Mouse (Mus musculus): ENCODE data around the gene Fam217a.

Gene Fam217a

DNA sequence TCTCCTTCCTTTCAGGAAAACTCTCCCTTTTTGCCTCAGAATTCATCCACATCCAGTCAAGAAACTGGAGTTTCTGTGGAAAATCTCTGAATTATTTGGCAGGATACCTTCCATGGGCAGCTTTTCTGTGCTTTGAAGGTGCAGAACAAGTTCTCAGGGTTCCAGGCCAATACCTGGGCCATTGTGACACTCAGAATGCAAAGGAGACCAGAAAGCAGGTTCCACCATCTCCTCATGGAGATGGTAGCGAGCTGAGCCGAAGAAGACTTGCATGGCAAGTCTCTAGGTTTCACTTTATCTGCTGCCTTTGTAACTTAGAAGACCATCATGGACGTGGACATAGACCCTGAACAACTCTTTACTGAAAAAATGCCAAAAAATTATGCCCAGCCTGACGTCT lies at the start of gene Fam217a, which contains the start of gene 4933417A18Rik:
Gene Fam217a (minus strand): TSS at position 101 of the 400 bp plus-strand sequence.
Gene 4933417A18Rik (plus strand): TSS at position 200 of the 400 bp plus-strand sequence.
- TF ChIP-seq GATA4 (IDR thresholded peaks at IDR 0.05; ENCODE audit: insufficient replicate concordance, low read length) = no peak

DNA sequence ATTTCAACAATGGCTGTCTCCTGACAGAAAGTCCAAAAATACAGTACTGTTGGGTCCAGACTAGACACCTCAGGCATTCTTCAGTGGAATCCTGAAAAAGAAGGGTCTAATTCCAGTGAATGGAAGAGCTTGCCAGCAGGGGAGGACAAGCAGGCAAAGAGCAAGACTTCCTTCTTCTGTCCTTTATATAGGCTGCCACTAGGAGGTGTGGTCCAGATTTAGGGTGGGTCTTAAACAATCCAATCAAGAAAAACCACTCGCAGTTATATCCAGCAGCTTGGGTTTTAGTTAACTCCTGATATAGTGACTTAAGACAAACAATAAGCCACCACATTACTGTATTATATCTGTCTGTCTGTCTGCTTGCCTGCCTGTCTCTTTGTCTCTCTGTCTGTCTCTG lies 49.7 kb upstream of the Fam217a start:
- TF ChIP-seq GATA4 (IDR thresholded peaks at IDR 0.05; ENCODE audit: insufficient replicate concordance, low read length) = no peak

DNA sequence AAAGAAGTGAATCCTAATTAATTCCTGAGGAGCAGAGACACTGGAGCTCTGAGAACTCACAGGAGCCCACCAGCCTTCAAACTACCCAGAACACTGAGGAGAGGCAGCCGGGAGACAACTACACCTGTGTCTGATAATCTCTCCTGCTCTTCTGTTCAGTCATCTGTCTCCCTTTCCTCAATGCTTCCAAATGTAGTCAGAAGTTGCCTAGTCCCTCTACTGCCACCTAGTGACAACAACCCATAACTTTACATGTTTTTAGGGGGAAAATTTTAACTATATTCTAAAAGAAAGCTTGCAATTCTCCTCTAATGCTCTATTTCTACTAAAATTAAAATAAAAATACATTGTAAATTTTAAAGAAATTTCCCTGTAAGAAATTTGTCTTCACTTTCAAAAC lies 49.0 kb upstream of the Fam217a start:
- no peak for TF ChIP-seq GATA4 (IDR thresholded peaks at IDR 0.05; ENCODE audit: insufficient replicate concordance, low read length)

DNA sequence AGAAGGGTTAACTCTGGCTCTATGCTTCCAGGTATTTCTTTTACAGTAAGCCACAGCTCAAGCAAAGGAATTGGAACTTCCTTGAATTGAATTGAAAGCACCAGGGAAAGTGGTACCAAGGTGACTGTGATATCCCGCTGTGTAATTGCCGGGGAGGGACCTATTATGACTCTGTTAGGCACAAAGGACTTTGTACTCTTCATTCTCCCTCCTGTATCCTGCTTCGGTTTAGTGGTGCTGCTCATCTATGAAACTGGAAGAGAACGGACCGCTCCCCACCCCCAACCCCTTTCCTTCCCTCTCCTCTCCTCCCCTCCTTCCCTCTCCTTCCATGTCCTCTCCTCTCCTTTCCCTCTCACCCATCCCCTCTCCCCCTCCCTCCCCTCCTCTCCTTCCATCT lies 40.8 kb upstream of the Fam217a start:
- TF ChIP-seq GATA4 (IDR thresholded peaks at IDR 0.05; ENCODE audit: insufficient replicate concordance, low read length) = no peak

DNA sequence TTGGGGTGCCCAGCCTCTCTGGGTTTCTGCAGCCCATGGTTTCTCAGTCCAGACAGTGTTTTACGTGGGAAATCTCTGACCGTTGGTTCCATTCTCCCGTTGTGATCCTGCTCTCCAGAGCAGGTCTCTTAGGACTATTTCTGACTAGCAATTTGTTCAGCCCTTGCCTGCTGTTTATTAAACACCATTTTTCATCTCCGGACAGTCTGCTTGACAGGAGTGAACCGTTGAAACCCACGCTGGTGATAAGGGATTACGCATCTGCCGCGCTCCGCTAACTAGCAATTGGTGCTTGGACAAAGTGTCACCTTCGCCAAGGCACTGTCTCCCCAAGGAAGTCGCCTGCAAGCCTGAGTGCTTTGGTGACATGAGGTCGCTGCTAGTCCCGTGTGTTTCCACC lies 40.3 kb upstream of the Fam217a start:
- no peak for TF ChIP-seq GATA4 (IDR thresholded peaks at IDR 0.05; ENCODE audit: insufficient replicate concordance, low read length)

DNA sequence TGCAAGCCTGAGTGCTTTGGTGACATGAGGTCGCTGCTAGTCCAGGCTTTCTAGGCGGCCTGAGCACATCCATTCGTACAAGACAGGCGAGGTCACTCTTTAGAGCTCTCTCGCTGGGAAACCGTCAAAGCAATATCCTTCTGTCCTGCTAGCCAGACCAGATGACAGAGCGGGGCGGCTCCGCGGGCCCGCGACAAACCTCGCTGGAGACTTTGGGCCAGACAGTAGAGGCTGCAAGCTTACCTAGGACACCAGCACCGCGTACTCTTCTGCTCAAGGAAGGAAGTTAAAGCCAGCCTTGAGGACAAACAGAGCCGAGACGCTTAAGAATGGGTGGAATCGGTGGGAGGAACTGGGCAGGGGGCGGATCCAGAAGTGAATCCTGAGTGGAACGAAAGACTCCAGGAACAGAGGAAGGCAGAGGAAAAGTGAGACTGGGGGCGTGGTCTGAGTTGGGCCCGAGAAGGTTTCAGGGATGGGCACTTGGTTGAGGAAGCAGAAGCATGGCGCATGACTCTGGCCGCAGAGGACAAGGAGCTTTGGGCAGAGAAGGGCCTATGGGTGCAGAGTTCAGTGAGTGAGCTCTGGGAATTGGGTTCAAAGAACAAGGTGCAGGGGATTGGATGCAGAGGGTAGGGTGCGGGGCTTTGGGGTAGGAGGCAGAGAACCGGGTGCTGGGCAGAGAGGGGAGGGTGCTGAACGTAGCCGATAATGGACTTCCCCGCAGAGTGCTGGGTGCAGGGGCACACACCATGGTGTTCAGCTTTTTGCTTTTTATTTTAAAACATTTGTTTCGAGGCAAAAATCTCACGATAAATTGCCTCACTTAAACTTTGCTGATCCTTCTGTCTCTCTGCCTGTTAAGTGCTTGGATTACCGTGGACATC lies 39.6 kb upstream of the Fam217a start, which contains the start of gene Eci3:
Gene Eci3 (minus strand): TSS at position 300 of the 887 bp plus-strand sequence.
- TF ChIP-seq GATA4 (IDR thresholded peaks at IDR 0.05; ENCODE audit: insufficient replicate concordance, low read length) = no peak

DNA sequence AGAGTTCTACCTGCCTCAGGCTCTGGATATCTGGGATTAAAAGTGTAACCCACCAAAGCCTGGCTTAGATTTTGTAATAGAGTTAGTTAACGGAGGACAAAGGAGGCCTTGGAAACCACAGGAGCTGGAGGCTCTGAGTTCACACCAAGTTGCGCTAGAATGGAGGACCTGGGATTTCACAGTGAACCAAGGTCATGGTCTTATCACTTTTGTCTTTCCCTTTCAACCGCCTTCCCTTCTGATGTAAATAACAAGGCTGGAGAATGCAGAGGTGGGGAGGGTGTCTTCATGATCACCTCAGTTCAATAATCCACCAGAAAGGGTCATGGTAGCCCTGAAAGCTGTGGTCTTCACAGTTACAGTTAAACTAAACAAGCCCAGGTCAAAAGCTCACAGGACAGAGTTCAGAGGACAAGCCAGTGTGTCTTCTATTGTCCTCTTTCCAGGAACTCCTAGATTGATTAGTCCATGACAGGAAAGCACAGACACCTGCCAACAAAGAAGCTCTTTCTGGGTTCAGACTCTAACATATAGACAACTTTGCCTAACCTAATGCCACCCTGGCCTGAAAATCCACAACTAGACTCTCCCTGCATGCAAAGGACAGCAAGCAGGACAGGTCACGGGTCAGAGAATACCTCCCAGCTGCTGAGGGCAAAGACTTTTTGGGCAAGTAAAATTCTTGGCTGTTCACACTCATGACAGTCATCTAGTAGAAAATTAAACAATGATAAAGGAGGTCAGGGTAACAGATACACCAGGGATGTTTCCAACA lies 37.1 kb upstream of the Fam217a start:
- no peak for TF ChIP-seq GATA4 (IDR thresholded peaks at IDR 0.05; ENCODE audit: insufficient replicate concordance, low read length)

DNA sequence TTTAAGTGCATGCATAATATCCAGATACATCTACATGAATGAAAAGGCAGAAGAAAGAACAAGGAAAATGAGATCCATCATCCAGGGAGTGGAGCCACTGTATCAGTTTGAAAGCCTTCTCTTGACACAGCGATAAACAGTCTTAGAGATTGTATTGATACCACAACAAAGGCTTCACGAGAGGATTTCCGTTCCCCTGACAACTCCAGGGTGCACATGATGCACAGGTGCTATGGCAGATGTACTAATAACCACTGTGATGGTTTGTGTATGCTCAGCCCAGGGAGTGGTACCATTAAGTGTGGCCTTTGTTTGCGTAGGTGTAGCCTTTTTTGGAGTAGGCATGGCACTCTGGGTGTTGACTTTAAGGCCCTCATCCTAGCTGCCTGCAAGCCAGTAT lies 32.8 kb upstream of the Fam217a start:
- TF ChIP-seq GATA4 (IDR thresholded peaks at IDR 0.05; ENCODE audit: insufficient replicate concordance, low read length) = no peak

DNA sequence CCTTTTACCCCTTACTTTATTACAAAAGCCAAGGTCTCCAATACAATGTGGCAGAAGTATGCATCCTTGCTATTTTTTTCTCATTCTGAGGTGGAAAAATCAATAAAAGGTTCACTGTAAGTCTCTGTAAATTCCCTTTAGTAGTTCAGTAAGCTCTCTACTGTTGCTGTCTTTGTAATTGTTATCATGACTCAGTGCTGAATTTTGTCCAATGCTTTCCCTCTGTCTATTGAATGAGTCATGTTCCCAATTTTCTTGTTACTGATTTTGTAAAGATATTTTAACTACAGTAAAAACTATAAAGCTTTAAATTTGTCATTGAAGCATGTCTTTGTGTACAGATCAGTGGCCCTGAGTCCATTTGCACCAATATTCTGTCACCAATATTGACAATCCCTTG lies 18.3 kb upstream of the Fam217a start:
- no peak for TF ChIP-seq GATA4 (IDR thresholded peaks at IDR 0.05; ENCODE audit: insufficient replicate concordance, low read length)

DNA sequence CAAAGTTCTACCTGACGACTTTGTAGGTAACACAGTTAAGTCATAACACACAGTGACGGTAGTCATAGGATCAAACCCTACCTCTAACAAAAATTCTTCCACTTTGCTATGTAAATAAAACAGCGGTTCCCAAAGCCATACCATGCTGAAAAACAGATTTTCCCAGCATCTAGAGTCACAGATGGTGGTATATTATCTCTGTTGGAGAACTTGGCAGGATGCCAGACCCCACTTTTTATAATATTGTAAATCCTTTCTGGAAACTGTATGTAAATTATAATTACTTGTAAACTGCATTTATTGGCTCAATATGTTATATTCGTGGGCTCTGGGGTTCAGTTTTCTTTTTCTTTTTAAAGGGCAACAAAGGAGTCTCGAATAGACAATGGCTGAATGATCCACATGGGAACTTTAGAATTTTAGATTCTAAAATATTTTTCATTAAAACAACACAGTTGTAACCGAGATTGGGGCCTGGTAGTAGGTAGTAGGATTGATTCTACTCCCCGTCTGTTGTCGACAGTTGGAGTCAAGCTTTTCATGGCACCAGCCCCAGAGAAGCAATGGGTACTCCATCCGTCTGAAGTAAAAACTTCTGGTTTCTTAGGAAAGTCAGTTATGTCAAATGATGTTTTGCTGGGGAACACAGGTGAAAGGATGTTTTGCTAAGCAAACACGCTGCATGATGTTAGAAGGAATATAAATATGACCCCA lies 11.0 kb upstream of the Fam217a start:
- no peak for TF ChIP-seq GATA4 (IDR thresholded peaks at IDR 0.05; ENCODE audit: insufficient replicate concordance, low read length)

DNA sequence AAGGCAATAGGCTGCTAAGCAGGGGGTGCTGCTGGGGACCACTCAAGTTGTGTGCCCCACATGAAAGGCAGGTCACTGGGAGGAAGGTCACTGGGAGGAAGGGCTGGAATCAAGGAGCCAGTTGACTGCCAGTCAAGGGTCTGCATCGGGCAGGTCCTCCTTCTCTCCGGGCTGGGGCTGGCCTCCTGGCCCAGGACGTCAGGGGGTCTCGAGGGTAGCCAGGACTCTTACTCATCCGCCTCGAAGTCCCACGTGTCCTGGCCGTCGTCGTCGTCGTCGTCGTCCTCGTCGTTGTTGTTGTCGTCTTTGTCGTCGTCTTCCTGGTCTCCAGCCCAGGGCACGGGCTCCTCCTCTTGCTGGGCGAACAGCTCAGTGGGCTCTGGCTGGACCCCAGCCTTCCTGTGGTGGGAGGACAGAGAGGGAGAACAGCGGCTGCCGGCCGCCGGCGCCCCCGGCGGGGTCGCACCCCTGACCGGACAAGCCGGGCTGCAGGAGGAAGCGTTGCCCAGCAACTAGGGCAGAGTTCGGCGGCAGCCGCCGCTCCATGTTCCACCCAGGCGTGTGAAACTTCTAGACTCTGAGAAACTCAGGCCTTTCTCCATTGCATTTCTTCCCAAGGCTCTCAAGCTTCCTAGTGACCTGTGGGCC lies 7.5 kb downstream of the Fam217a start:
- TF ChIP-seq GATA4 (IDR thresholded peaks at IDR 0.05; ENCODE audit: insufficient replicate concordance, low read length) = no peak

DNA sequence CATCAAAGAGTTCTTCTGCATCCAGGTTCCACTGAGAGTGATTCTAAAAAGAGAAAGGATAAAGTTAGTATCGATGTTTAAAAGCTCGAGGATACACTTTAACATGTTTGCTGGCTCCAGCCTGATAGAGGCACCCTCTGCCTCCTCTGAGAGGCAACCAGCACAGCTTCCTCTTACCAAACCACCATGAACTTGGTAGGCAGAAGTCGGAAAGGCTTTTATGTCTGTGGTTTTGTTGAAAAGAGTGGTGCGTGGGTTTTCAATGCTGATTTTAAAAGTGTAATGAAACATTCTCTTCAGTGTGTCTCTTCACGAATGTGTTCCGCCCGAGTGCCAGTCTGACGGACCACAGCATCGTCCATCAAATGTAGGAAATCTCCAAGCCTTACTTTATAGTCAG lies 9.5 kb downstream of the Fam217a start:
- no peak for TF ChIP-seq GATA4 (IDR thresholded peaks at IDR 0.05; ENCODE audit: insufficient replicate concordance, low read length)

DNA sequence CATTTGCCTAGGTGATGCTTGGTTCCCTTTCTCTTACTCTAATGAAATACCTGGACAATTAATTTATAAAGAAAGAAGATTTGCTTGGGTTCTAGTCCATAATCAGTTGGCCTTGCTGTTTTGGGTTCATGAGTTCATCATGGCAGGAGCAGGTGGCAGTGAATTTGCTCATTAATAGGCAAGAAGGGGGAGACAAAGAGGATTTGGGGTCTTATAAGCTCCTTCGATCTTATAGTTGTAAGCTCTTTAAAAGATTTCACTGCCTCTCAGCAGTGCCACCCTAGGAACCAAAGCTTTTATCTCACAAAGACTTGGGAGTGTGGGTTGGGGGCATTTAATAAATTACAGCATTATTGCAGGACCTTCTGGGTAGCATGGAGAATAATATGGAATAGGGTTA lies 31.2 kb downstream of the Fam217a start:
- TF ChIP-seq GATA4 (IDR thresholded peaks at IDR 0.05; ENCODE audit: insufficient replicate concordance, low read length) = no peak

DNA sequence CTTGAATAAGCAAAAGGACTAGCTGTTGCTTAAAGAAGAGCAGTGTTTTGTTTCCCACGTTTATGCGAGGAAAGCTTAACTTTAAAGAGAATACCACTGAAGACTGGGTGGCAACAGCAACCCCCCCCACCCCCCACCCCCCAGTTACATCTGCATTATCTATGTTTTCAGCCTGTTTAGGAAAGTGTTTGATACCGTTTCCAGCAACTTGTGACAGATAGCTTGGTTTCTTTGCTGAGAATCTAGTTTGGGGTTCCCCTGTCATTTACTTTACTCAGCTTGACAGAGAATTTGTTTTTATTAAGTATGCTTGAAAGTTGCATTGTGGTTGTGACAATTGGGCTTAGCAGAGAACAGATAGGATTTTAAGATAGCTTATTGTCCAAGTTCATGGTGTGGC lies 47.6 kb downstream of the Fam217a start:
- TF ChIP-seq GATA4 (IDR thresholded peaks at IDR 0.05; ENCODE audit: insufficient replicate concordance, low read length) = no peak

Measured in liver, adult (tissue).